Mouse (Mus musculus): ENCODE measurements around the gene Icam5.

The Icam5 gene

DNA sequence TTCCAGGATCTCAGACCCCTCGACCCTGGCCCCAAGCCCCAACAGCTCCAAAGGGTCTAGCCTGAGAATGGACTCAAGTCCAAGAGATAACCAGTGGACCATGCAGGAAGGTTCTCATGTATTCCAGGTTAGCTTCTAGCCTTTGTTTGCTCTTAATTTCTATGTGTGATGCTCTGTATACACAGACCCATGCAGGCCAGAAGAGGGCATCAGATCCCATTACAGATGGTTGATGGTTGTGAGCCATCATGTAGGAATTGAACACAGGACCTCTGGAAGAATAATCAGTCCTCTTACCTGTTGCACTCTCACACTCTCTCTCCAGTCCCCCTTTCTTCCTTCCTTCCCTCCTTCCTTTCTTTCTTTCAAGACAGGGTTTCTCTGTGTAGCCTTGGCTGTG is 19.5 kb upstream of the Icam5 start:
- intact Hi-C loops (cut with DNase I), result no loop called here

DNA sequence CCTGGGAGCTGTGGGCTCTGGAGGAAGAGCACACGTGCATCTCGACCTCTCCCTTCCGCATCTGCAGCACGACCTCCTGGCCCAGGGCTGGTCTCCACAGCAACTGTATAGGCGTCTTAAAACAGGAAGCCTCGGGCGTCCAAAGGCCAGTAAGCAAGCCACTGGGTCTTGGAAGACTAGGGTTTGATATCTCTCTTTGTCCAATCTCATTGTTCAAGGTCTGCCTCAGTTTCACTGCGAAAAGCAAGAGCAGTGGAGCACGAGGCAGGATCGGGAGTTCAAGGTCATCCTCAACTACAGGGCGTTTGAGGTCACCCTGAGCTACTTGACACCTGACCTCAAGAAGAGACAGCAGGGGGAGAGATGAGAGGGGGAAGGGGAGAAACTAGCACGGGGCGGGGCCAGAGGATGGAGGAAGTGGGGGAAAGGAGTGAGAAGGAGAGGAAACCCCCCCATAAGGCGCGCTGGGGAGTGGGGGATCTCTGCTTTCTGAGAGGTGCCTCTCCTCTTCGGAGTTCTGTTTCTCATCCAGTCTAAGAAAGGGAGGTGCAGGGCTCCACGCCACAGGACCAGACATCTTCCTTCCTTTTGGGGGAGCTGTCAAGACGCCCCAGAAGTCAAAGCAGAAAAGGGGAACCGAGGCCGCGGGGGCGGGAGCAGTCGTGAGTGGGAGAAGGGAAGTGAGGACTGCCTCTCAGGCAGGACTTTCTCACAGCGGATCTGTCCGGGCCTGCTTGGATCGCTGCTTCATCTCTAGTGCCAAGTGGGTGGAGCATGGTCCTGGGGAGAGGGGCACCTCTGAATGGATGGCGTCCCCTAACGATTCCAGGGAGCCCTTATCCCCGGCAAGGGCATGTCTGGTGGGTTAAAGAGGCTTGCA is 16.9 kb upstream of the Icam5 start:
- intact Hi-C loops (cut with DNase I), result no loop called here

DNA sequence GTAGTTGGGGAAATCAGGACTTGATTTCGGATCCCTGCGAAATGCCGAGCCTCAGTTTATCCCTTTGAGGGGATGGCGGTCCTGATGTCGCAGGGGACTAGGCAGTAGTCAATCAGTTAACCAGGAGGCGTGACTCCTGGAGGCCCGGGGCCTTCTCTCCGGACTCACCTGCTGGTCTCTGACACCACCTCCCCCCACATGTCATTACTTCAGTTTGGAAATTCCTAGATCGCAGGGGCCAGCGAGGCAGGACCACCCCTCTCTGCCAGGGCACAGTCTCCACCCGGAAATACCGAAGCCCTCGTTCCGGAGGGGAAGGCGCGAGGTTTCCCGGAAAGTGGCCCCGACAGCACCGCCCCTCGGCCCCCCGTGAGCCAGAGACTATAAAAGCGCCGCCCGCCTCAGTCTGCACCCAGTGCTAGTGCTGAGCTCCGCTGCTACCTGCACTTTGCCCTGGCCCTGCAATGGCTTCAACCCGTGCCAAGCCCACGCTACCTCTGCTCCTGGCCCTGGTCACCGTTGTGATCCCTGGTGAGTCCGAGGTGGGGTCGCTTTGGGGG is 16.2 kb upstream of the Icam5 start, which contains the start of gene Icam1:
Gene Icam1 (plus strand): TSS at position 415 of the 560 bp plus-strand sequence.
- intact Hi-C loops (cut with DNase I), result no loop called here

DNA sequence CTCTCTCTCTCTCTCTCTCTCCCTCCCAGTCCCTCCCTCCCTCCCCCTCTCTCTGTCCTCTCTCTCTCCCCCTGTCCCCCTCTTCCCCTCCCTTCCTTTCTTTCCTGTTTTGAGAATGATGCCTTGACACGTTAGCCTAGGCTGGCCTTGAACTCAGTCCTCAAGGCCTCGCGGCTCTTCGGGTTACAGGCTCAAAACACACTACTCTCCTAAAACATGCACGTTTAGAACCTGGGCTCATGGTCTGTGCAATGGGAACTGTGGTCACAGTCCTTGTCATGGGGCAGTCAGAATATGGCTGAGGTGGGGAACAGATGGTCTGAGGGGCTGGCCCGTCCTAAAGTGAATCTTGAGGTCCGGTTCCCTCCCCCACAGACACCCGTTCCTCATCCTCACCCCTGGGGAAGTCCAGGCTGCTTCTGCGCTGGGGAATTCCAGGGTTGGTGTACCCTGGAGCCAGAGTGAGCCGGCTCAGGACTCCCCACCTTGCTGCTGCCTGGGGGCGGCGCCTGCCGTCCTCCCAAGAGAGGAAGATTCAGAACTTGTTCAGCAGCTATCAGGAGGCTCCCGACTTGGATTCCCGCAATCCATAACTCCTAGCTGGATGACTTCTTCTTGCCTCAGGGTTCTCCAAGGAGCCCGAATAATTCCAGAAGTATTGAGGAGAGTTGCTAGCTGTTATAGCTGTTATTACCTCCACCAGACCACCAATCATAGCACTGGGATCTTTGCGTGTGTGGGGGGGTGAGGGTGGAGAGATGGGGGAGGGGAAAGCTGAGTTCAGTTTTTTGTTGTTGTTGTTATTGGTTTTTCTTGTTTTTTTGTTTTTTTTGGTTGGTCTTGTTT is 15.3 kb upstream of the Icam5 start:
- intact Hi-C loops (cut with DNase I), result no loop called here

DNA sequence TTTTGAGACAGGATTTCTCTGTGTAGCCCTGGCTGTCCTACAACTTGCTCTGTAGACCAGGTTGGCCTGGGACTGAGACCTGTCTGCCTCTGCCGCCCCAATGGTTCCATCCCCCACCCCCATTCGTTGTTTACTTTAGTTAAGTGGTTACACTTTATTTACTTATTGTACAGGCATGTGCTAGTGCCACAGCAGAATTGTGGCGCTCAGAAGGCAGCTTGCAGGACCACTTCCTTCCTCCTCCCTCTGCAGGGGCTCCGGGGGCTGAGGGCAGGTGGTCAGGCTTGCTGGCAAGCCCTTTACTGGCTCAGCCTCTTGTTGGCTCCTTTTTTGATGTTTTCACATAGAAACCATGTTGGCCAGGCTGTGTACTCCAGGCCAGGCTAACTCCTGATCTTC is 14.7 kb upstream of the Icam5 start:
- intact Hi-C loops (cut with DNase I), result no loop called here

DNA sequence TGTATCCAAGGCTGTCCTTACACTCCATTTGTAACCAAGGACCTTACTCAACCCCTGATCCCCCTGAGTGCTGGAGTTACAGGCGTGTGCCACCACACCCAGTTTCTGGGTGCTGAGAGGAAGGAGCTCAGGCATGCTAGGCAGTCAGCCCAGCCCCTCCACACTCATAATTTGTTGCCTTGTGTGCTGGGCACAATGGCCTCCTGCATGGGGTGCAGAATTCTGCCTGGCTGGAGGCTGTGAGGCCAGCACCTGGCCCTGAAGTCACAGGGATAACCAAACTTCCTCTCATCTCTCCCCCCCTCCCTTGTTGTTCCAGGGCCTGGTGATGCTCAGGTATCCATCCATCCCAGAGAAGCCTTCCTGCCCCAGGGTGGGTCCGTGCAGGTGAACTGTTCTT is 13.3 kb upstream of the Icam5 start:
- intact Hi-C loops (cut with DNase I), result no loop called here

DNA sequence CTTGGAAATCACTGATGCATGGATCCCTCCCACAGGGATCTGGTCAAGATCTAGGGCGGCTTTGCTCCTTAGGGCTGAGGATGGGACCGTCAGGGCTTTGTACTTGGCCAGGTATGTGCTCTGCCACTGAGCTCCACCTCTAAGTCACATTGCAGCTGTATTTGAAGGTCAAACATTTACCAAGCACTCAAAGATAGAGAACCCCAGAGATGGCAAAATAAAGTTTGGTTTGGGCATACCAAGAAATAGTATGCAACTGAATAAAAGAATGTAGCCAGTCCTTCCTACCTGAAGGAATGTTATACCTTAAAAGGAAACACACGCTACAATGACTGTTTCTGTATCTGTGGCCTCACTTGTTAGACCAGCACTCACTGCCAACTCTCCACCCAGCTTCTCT is 10.5 kb upstream of the Icam5 start:
- intact Hi-C loops (cut with DNase I), result no loop called here

DNA sequence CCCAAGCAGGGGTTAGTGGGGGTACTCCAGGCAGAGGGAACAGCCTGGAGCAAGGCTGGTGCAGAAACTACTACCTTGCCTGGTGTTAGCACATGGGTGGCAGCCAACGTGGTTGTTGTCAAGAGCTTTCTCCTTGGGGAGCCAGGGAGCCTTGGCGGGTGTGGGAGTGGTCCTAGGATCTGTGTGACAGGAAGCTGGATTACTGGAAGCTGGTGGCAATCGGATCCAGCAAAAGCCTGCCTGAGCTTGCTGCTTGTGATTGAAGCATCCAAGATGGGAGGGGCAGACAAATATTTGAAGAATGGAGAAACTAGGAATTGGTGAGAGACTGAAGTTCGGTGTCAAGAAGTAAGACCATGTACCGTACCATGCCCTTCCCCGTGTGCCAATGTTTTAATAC is 9.6 kb upstream of the Icam5 start:
- intact Hi-C loops (cut with DNase I), result no loop called here

DNA sequence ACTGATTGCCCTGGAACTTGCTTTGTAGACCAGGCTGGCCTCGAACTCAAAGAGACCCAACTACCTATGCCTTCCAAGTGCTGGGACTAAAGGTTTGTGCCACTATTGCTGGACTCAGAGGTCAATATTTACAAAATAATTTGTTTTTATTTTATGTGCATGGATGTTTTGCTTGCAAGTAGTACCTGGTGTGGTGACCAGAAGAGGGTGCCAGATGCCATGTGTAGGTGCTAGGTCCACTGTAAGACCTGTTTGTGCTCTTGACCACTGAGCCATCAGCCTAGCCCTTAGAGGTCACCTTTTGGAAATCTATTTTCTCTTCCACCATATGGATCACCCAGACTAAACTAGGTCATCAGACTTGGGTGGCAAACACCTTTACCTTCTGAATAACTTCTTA is 9.1 kb upstream of the Icam5 start:
- intact Hi-C loops (cut with DNase I), result no loop called here

DNA sequence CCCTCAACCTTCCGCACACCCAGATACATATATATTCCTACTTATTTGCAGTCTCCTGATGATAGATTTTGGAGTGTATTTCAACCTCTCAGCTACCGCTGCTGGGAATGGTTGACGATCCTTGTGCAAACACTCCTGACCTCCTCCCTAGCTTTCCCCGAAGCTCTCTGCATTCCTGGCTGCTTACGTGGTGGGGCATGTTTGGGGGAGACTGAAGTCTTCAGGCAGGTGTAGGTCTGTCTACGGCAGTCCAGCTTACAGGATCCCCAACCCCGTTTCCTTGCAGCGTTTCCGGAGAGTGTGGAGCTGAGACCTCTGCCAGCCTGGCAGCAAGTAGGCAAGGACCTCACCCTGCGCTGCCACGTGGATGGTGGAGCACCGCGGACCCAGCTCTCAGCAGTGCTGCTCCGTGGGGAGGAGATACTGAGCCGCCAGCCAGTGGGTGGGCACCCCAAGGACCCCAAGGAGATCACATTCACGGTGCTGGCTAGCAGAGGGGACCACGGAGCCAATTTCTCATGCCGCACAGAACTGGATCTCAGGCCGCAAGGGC is 6.5 kb upstream of the Icam5 start:
- intact Hi-C loops (cut with DNase I), result no loop called here

DNA sequence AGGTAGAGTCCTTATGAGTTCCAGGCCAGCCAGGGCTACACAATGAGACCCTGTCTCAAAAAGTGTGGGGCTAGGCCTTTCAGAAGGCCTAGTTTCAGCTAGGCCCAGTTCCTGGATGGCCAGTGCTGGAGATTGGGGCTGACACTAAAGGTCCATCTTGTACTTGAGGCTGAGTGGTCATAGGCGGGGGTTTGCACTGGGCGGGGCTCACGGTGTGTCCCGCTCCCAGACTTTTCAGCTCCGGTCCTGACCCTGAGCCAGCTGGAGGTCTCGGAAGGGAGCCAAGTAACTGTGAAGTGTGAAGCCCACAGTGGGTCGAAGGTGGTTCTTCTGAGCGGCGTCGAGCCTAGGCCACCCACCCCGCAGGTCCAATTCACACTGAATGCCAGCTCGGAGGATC is 5.0 kb upstream of the Icam5 start:
- intact Hi-C loops (cut with DNase I), result no loop called here

DNA sequence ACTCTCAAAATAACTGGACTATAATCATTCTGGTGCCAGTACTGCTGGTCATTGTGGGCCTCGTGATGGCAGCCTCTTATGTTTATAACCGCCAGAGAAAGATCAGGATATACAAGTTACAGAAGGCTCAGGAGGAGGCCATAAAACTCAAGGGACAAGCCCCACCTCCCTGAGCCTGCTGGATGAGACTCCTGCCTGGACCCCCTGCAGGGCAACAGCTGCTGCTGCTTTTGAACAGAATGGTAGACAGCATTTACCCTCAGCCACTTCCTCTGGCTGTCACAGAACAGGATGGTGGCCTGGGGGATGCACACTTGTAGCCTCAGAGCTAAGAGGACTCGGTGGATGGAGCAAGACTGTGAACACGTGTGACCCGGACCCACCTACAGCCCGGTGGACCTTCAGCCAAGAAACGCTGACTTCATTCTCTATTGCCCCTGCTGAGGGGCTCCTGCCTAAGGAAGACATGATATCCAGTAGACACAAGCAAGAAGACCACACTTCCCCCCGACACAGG is 4.0 kb upstream of the Icam5 start:
- intact Hi-C loops (cut with DNase I), result no loop called here

DNA sequence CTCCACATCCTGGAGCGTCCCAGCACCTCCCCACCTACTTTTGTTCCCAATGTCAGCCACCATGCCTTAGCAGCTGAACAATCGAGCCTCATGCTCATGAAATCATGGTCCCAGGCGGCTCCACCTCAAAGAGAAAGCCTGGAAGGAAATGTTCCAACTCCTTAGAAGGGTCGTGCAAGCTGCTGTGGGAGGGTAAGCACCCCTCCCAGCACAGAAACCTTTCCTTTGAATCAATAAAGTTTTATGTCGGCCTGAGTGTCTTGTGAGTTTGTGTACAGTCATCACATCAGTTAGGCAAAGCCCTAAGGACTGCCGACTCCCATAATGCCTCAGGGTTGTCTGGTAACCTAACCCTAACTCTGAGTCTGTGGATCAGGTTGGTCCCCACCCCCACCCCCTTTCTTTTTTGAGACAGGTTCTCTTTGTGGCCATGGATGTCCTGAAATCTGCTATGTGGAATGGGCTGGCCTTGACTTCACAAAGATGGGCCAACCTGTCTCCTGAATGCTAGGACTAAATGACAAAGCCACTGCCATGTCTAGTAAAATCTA is 3.2 kb upstream of the Icam5 start:
- intact Hi-C loops (cut with DNase I), result no loop called here

DNA sequence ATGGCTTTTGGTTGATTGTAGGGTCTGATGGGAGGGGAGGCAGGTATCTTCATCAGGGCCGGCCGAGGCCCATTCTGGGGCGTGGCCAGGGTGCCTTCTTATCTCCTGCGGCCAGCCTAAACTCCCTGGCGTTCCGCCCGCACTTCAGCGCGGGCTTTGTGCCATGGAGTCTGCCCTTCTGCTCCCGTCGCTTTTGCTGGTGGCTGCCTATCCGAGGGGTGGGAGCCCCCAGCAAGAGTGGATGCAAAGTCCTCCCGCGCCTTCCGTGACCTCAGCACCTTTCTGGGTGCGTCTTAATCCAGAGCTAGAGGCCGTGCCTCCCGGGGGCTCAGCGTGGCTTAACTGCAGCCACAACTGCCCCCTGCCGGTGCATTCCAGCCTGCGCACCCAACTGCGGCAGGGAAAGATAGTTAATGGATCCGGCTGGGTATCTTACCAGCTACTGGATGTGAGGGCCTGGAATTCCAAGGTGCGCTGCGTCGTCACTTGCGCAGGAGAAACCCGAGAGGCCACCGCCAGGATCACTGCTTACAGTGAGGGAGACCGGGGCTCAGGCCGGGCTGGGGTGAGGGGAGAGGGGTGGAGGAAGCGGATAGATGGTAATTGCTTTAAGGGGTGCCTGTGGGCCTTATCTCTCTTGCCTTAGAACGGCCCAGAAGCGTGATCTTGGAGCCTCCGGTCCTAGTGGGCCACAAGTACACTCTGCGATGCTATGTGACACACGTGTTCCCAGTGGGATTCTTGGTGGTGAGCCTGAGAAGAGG is 2.4 kb upstream of the Icam5 start, which contains the start of gene Icam4:
Gene Icam4 (plus strand): TSS at position 83 of the 764 bp plus-strand sequence.
- intact Hi-C loops (cut with DNase I), result loop anchor here (5.0 kb wide), 1 partner anchor 108 kb away; no protein-coding TSS in a partner anchor

DNA sequence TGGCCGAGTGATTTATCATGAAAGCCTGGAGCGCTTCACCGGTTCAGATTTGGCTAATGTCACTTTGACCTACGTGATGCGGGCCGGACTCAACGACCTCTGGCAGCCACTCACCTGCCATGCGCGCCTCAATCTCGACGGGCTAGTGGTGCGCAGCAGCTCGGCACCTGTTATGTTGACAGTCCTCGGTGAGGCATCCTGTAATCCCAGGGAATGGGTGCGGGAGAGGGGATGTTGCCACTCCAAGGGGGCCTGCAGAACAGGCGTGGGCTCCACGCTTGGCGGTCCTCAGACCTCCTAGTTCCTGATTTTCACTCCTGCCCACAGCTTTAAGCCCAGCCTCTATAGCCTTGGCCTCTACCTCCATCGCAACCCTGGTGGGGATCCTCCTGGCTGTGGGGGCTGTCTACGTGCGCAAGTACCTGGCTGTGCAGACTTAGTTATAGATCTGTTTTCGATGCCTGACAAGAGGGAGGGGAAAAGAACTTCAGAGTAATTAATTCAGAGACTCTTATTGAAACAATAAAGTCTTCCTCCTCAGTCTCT is 1.7 kb upstream of the Icam5 start:
- intact Hi-C loops (cut with DNase I), result loop anchor here (5.0 kb wide), 1 partner anchor 107 kb away; no protein-coding TSS in a partner anchor

DNA sequence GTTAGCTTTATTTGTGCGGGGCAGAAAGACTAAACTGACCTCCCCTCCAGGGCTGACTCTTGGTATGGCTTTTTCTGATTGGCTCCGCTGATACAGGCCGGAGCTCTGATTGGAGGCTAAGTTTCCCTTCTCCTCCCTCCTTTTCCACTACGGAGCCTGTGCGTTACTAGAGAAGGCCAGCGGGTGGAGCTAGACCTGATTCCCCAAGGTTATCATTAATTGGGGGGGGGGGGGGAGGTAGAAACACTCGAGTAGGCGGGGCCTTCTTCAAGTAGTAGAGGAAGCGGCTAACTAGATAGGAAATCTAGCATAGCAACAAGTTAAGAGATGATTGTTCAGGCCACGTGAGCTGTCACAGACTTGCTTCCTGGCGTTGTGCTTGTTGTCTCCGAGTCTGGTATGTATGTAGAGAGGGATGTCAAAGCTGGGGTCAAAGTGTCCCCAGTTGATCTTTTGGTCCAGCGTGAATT is 1.1 kb upstream of the Icam5 start:
- intact Hi-C loops (cut with DNase I), result loop anchor here (5.0 kb wide), 1 partner anchor 106 kb away; no protein-coding TSS in a partner anchor

DNA sequence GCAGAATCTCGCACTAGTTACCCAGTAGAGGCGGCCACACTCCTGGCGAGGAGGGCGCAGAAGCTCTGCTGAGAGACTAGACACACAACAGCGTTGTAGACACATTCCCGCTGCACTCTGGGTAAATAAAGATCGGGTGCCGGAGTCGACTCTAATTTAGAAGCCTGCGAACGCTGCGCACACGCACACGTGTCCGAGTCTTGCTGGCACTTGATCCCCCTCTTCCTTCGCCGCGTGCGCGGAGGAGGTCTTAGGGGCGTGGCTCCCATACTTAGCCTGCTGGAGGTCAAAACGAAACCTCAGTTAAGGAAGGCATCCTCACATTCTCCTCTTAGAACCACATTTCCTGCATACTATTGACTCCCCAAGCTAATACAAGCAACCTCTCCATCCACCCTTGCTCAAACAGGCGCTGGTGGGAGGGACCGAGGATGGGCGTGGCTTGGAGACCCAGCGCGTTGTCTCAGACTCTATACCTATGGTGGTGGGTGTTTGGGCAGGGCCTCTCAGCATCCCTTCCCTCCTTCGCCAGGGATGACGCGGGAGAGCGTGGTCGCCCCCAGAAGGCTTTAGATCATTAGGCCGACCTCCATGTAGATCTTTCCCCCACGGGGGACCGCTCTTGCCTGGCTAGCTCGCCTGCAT is 500 bp upstream of the Icam5 start:
- intact Hi-C loops (cut with DNase I), result loop anchor here (5.0 kb wide), 1 partner anchor 106 kb away; no protein-coding TSS in a partner anchor

DNA sequence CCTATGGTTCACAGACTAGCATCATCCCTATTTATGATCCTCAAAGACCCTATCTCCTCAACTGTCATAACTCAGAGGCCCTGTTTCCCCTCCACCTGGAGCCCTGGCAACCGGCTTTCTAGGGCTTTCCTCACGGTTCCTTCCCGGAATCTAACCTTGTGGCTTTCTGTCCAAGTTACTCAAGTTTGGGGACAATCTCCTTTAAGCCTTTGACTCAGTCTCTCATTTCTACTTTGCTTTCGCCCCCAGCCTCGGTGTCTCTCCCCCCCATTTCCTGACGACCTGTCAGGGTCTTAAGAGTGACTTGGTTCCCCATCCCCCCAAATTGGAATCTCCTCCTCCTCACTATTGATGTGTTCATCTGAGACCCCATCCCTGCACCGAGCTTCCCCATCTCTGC is 618 bp downstream of the Icam5 start:
- intact Hi-C loops (cut with DNase I), result loop anchor here (5.0 kb wide), 1 partner anchor 105 kb away; no protein-coding TSS in a partner anchor

DNA sequence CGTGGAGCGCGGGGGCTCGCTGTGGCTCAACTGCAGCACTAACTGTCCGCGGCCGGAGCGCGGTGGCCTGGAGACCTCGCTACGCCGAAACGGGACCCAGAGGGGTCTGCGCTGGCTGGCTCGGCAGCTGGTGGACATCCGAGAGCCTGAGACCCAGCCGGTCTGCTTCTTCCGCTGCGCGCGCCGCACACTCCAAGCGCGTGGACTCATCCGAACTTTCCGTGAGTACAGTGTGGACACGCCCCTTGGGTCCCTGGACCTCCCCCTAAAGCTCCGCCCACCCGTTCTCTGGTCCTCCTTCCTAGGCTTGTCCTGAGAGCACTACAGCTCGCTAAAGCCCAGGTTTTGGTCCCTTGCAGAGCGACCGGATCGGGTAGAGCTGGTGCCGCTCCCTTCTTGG is 1.3 kb downstream of the Icam5 start:
- intact Hi-C loops (cut with DNase I), result loop anchor here (5.0 kb wide), 1 partner anchor 104 kb away; no protein-coding TSS in a partner anchor
